8 mouse cellular contexts compared by ENCODE assay signal in the genomic region with DNA sequence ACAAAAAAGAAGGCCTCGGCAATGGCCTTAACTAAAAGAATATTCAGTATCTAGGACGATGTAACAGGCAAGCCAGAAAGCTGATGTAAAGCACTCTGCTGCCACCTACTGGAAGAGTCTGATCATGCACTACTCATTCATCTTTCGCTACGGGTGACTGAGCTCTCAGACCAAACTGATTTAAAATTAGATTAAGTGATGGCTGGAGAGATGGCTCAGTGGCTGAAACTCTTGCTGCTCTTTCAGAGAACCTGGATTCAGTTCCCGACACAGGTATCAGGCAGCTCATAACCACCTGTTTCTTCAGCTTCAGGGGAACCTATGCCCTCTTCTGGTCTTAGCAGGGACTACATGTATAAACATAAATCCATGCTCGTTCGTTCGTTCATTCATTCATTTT. TPM values are rescaled to one million over a fixed set of nuclear protein-coding genes. Genes with fewer than 3 reads are reported as not detected.
A peak's percentile ranks its signal among the peaks of the same experiment; 100 is the strongest.
DNase-seq lines count a peak whose midpoint lies in the region; ATAC-seq and TF ChIP-seq lines count a peak whose summit lies in the region.

No protein-coding gene starts in this region.

- peak overlapping the region; percentile 64 for H3K4me3 ChIP-seq in gastrocnemius, adult 2 months
- peak overlapping the region; percentile 17; the same call in 1 of the 2 replicates for H3K4me3 ChIP-seq in hindbrain, embryonic 16.5 days (ENCODE audit: low read length)
- H3K4me3 ChIP-seq in left cerebral cortex, adult 2 months, result peak overlapping the region; percentile 28; the same call in 1 of the 2 replicates
- peak overlapping the region; percentile 84 for H3K4me3 ChIP-seq in megakaryocyte, embryonic 14.5 days (replicated peaks)

- H3K27ac ChIP-seq in gastrocnemius, adult 2 months, result no peak overlapping the region
- H3K27ac ChIP-seq in hindbrain, embryonic 16.5 days (ENCODE audit: low read depth, low read length), result no peak overlapping the region
- H3K27ac ChIP-seq in left cerebral cortex, adult 2 months, result no peak overlapping the region

- H3K4me1 ChIP-seq in hindbrain, embryonic 16.5 days (ENCODE audit: control insufficient read depth, insufficient read depth, low read depth, low read length), result no peaks in the 10 kb centered on the region
- H3K4me1 ChIP-seq in megakaryocyte, embryonic 14.5 days, result peaks cover 32% of the 10 kb centered on the region

- no peaks in the 10 kb centered on the region for H3K27me3 ChIP-seq in hindbrain, embryonic 16.5 days (replicated peaks; ENCODE audit: control insufficient read depth, insufficient read depth, low read length)
- no peaks in the 10 kb centered on the region for H3K27me3 ChIP-seq in megakaryocyte, embryonic 14.5 days (replicated peaks)

- peak; percentile 95 for ATAC-seq in common myeloid progenitor, adult 5-6 weeks (replicated peaks; ENCODE audit: low read depth, poor library complexity, severe bottlenecking)
- peak; percentile 76 for ATAC-seq in hindbrain, embryonic 16.5 days

- intact Hi-C loops in gastrocnemius, adult 2 months (cut with DNase I), result loop anchor here (1.0 to 10.0 kb wide), 3 partner anchors 227 to 557 kb away; partner anchors contain the start of gene Chsy1
- intact Hi-C loops in left cerebral cortex, adult 2 months (cut with DNase I), result loop anchor here (1.0 to 5.0 kb wide), 3 partner anchors 227 to 559 kb away; no protein-coding TSS in a partner anchor

- TF ChIP-seq CTCF in gastrocnemius, adult 2 months (IDR thresholded peaks at IDR 0.05), result peak; percentile 91
- peak; percentile 96 for TF ChIP-seq CTCF in left cerebral cortex, adult 2 months (IDR thresholded peaks at IDR 0.05)

- no peaks in the 10 kb centered on the region for H3K9me3 ChIP-seq in hindbrain, embryonic 16.5 days (ENCODE audit: control insufficient read depth, low read length)
- no peaks in the 10 kb centered on the region for H3K9me3 ChIP-seq in megakaryocyte, embryonic 14.5 days

- DNase-seq in adipocyte (ENCODE audit: low spot score), result peak; percentile 84
- DNase-seq in gastrocnemius, adult 2 months, result peak; percentile 76
- peak; percentile 71 for DNase-seq in left cerebral cortex, adult 2 months (ENCODE audit: extremely low spot score in 1 of 2, low spot score in 2 of 2)
- DNase-seq in right cerebral cortex, postnatal 10 days (ENCODE audit: low spot score in 2 of 2), result peak; percentile 85 to 87
- DNase-seq in yolk sac, embryonic 10.5 days (ENCODE audit: low spot score), result peak; percentile 66

- WGBS in hindbrain, embryonic 16.5 days, result 22% methylated on average over 8 of the region's 8 CpGs

- peak overlapping the region; percentile 42 for H3K4me2 ChIP-seq in hindbrain, embryonic 16.5 days (ENCODE audit: low read length)

- no peak overlapping the region for H3K9ac ChIP-seq in hindbrain, embryonic 16.5 days (ENCODE audit: low read depth, low read length)

- H3K36me3 ChIP-seq in hindbrain, embryonic 16.5 days (ENCODE audit: control insufficient read depth, insufficient read depth, low read length), result no peaks in the 10 kb centered on the region
- H3K36me3 ChIP-seq in megakaryocyte, embryonic 14.5 days (replicated peaks; ENCODE audit: low read length), result peaks cover 75% of the 10 kb centered on the region

RNA-seq across cellular contexts. Expression of gene Asb7, which starts 27.8 kb away (rescaled TPM):
- total RNA-seq in common myeloid progenitor, adult 5-6 weeks (2017), result 12.0 and 28.4 TPM in 2 replicates
- 1 to 10 TPM; 7.5 to 8.5 TPM for total RNA-seq in gastrocnemius, adult 2 months (2021)
- polyA plus RNA-seq in hindbrain, embryonic 16.5 days (2015; fragmentation: Nextera tagmentation; extraction: Ambion mirVana), result 13.7 and 13.9 TPM in 2 replicates
- total RNA-seq in left cerebral cortex, adult 2 months (2021), result 10 to 100 TPM; 19.1 to 22.6 TPM
- 6.7 and 12.0 TPM in 2 replicates for polyA plus RNA-seq in megakaryocyte, embryonic 14.5 days (2012; ENCODE audit: insufficient read depth, low replicate concordance)

RNA-seq across cellular contexts. Expression of gene Lins1, which starts 28.1 kb away (rescaled TPM):
- 13.1 and 13.2 TPM in 2 replicates for total RNA-seq in common myeloid progenitor, adult 5-6 weeks (2017)
- total RNA-seq in gastrocnemius, adult 2 months (2021), result 1 to 10 TPM; 4.4 to 5.8 TPM
- 16.2 and 18.8 TPM in 2 replicates for polyA plus RNA-seq in hindbrain, embryonic 16.5 days (2015; fragmentation: Nextera tagmentation; extraction: Ambion mirVana)
- total RNA-seq in left cerebral cortex, adult 2 months (2021), result 1 to 10 TPM; 8.6 to 9.3 TPM
- polyA plus RNA-seq in megakaryocyte, embryonic 14.5 days (2012; ENCODE audit: insufficient read depth, low replicate concordance), result 1.1 TPM in 1 of 2 replicates, not detected in the other

Comparison
In these comparisons a context has a peak if more than half of its experiments do, and no peak if none do; other contexts are left out.
1. H3K4me3 ChIP-seq: peak in every context shown above with its lines; median percentile 84 in megakaryocyte, embryonic 14.5 days; 64 in gastrocnemius, adult 2 months; 28 in left cerebral cortex, adult 2 months; 17 in hindbrain, embryonic 16.5 days.